Mouse (Mus musculus) megakaryocyte-erythroid progenitor cell, adult 5-6 weeks (primary cell): ENCODE results near the gene Gpd1. TPM values are rescaled to one million over a fixed set of nuclear protein-coding genes. Genes with fewer than 3 reads are reported as not detected.
"Not testable (repeated sequence)": the region's sequence is repeated elsewhere in the genome, so short reads cannot be mapped to it uniquely, and the experiment has no call there.

Experiments
- ATAC-seq: replicated peaks from 2 replicates; pipeline ENCODE4 v1.8.0; 2016; ENCODE audit warnings: mild to moderate bottlenecking, inconsistent platforms; ENCODE audit not compliant: severe bottlenecking, poor library complexity, low FRiP score, low TSS enrichment
- total RNA-seq, 2 experiments: library from RNA; stranded (forward) in 1 of 2; stranded (reverse) in 1 of 2; fragments of 200-1000, 215-1000 nt in 1 of 2; fragments of >200 nt in 1 of 2; fragmentation: Nextera tagmentation in 1 of 2; gene quantifications; 2 replicates each; pipeline ENCODE4 v1.2.3; 2014 to 2017

Gene Gpd1
- total RNA-seq, 2 experiments from 2014 or later: 0.23 TPM; not detected in 1

DNA sequence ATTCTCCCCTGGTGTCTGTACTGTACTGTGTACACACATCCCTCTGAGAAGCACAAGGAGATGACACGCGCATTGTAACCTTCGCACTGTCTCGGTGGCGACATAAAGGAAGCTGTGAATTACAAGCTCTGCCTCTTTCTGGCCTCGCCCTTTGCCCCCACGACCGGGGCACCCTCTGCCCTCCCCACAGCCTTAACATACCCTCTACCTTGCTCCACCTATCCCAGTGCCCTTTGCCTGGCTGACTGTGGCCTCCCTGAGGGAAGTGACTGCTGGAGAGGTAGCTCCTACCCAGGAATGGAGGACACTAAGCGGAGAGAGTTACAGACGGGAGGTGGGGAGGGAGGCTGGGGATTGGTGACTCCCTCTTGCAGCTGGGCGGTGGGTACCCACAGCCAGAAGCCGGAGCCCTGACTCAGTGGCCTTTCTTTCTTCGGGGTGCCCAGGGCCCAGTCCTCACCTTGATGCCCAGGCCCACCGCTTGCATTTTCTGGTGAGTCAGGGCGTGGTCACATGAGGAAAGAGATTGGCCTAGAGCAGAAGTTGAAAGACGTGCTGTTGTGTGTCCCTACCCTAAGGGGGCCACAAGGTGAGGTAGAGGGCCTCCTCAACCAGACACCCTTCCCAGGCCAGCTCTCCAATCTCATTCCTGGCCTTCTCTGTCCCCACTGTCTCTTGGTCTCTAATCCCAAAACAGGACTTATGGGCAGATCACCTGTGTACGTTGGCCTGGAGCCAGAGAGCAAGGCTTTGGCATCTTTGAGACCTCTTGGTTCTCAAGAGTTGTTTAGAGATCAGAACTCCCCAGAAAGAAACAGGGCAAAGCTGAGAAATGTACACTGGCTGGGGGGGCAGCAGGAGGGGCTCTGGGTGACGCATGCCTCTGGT is 16.9 kb upstream of the Gpd1 start:
- ATAC-seq: no peak

- not testable (repeated sequence) for ATAC-seq
Observed at GRCm38 (mm10) chr15:99701640-99701998, 15.7 kb upstream of the Gpd1 start.

DNA sequence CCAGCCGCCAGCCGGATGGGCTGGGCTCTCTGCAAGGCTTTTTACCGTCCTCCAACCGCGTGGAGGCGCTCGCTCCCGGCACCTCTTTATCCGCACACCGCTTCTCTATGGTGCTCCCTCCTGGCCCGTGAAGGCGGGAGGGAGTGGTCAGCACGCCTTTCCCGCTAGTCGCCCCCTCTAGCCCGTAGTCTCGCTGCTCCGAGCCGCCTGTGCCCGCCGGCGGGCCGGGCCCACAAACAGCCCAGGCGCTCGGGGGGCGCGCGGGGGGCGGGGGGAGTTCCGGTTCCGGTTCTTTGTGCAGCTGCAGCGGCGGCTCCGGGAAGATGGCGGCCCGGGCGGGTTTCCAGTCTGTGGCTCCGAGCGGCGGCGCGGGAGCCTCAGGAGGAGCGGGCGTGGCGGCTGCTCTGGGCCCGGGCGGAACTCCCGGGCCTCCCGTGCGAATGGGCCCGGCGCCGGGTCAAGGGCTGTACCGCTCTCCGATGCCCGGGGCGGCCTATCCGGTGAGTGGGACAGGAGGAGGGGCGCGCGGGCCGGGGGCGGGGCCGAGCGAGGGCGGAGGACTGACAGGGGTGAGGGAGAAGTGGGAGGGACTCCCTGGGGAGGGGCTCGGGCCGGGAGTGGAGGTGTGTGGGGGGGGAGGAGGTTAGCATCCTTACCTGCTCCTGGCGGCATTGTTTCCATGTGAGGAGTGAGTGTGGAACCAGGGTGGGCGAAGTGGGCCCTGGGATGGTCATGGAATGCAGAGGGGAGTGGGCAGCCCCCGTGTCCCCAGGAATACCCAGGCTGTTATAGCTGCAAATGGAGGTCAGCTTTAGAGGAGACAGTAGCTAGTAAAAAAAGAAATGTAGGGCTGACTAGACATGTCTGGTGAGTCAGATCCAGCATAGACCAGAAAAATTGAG is 15.1 kb upstream of the Gpd1 start, which contains the start of gene Smarcd1:
TSS of gene Smarcd1 (plus strand) at position 131 of the 902 bp plus-strand sequence.
- peak; percentile 77 for ATAC-seq

GRCm38 (mm10) chr15:99703104-99703503 is 14.2 kb upstream of the Gpd1 start:
- ATAC-seq: no peak

DNA sequence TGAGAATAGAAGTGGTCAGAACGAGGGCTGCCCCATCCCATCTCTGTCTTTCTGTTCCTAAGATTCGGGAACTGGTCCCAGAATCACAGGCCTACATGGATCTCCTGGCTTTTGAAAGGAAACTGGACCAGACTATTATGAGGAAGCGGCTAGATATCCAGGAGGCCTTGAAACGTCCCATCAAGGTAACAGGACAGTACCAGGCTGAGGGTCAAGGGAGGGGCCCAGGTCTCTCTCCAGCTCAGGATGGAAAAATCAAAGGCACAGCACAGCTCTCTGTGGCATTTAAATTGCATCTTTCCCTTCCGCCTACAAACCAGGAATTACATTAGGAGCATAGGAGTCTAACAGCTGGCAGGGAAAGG is 13.7 kb upstream of the Gpd1 start:
- ATAC-seq: no peak

DNA sequence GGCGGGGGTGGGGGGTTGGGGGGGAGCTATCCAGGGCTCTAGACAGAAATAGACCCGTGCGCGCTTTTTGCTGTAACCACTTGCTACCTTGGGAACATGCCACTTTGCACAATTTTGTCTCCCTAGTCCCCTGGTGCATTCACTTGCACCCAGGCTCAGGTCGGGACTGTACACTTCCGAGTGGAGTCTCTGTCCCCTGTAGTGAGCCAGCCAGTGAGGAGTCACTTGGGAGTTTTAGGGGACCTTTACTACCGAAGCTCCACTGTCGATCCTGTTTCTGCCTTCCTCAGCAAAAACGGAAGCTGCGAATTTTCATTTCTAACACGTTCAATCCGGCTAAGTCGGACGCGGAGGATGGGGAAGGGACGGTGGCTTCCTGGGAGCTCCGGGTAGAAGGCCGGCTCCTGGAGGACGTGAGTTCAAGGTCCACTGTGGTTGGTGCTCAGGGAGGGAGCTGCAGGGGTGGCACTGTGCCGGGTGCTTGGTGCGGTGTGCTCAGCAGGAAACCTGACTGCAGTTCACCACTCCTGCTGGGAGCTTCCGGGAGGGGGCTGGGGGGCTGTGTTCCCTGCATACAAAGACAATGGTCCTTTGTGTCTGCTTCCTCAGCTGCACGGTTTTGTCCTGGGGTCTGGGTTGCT is 13.2 kb upstream of the Gpd1 start:
- ATAC-seq: no peak

DNA sequence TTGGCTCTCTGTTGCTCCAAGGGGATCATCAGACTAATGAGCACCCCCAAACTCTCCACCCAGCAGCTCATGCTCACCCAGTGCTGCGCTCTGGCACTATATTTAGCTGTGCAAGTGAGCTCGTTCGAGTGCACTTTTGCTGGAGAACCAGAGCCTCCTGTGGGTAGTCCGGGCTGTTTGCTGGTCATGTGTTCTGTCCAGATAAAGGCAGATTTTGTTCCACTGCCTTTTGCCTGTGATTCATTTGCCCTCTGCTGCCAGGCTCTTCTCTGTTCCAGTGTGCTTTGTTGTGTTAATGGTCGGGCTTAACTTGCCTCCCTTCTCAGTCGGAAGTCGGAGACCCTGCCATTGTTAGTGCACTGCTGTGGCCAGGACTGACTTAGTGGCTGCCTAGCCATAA is 12.4 kb upstream of the Gpd1 start:
- ATAC-seq: no peak

DNA sequence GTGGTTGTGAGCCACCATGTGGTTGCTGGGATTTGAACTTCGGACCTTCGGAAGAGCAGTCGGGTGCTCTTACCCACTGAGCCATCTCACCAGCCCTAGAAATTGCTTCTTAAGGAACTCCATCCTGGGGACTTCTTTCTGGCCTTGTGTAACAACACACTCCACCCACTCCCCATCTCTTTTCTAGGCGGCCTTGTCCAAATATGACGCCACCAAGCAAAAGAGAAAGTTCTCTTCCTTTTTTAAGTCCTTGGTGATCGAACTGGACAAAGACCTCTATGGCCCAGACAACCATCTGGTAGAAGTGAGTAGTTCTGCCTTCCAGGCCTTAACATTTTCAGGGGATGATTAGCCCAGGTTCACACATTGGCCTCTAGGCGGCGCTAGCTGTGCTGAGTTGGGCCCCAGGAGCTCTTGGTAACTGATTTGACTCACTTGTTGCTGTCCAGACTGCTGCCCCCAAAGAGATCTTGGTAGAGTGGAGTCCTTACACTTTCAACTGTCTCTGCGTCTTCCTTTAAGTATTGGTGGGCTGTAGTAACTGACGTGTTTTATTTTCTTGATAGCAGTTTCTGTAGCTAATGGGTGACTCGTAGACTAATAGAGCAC is 11.8 kb upstream of the Gpd1 start, which contains the start of gene Gm17349:
TSS of gene Gm17349 (minus strand) at position 51 of the 609 bp plus-strand sequence.
- peak; percentile 50 for ATAC-seq

- no peak for ATAC-seq
Observed at GRCm38 (mm10) chr15:99708176-99708575, 9.1 kb upstream of the Gpd1 start.

DNA sequence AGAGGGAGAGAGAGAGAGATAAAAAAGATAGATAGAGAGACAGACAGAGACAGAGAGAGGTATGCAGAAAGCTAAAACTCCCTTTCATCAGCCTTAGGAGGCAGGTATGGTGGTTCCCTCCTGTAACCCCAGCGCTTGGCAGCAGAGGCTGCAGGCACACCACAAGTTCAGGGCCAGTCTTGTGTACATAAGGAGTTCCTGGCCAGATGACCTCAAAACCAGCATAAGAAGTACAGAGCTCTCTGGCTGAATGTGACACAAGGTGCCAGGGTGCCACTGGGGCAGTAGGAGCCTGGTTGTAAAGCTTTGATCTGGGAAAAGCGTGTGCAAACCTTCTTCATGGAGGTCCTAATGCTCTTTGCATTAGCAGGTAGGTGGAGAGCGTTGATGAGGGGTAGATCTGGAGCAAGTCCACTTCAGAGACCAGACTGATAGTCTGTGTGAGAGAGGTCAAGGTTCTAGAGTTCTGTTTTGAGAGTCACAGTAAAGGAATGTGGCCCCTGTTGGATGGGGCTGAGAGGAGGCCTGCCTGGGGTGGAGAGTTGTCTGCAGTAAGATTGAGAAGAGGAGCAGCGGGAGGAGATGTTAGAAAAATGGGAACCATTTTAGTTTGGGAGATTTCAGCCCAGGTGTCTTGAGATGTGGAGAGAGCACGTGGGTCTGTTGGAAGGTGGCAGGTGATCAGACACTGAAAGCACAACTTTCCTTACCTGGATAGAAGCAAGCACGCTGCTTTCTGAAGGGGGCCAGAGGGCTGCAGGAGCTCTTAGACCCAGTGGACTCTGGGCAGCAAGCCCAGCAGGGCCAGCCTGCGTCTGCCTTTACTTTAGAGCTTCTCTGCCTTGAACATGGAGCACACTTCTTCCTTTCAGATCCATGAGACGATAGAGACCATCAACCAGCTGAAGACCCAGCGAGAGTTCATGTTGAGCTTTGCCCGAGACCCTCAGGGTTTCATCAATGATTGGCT is 6.8 kb upstream of the Gpd1 start:
- ATAC-seq: no peak

DNA sequence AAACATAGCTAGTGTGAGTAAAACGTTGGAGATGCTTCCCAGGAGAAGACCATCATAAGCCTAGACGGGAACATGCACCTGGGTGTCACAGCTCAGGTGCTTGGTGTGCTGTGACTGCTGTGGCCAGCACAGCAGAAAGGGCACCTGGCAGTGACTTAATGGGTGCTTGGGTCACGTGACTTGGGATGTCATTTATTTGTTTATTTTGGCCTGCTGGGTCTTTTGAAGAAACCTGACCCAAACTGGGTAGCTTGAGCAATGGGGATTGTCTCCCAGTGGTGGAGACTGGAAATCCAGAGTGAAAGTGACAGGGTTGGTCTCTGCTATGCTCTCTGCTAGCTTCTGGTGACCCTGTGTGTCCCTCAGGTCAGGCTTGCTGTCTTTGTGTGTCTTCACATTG is 5.8 kb upstream of the Gpd1 start:
- no peak for ATAC-seq

DNA sequence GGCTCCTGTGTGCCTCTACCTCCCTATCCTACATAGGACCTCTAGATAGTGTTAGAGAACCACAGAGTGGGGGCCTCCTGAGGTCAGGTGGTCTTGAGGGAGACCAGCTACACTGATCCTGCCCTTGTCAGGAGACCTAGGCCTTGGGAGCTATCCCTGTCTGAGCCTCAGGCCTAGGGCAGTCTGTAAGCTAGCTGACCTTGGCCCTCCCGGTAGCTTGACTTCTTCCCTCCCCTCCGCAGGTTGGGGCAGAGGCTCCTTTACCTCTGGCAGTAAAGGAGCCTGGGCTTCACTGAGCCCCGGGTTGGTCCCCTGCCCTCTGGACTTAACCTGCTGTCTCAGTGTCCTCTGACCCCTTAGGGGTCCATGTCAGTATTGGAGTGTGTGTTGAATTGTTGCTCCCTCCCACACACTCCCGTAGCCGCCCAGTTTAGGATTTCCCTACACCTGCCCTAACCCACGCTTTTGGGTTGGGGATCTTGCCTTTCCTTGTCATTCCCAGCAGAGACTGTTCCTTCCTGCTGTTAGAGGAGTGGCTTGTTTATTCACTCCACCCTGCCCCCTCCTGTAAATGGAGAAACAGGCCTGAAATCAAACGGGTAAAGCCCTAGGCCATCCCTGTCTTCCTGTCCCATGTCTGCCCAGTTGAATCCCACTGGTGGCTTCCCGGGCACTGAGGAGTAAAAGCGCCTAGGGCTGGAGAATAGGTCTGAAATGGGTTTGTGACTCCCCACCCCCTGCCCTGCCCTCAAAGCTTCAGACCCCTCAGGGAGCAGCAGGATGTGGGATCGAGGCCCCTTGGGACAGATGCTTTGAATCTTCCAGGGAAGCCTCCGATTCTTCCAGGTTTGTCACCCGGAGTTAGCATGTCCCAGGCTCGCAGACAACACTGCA is 4.4 kb upstream of the Gpd1 start:
- ATAC-seq: no peak

GRCm38 (mm10) chr15:99713569-99713968 is 3.7 kb upstream of the Gpd1 start:
- ATAC-seq: no peak

- no peak for ATAC-seq
Observed at GRCm38 (mm10) chr15:99714206-99714605, 3.1 kb upstream of the Gpd1 start.

GRCm38 (mm10) chr15:99714858-99715257 is 2.5 kb upstream of the Gpd1 start:
- peak; percentile 55 for ATAC-seq

DNA sequence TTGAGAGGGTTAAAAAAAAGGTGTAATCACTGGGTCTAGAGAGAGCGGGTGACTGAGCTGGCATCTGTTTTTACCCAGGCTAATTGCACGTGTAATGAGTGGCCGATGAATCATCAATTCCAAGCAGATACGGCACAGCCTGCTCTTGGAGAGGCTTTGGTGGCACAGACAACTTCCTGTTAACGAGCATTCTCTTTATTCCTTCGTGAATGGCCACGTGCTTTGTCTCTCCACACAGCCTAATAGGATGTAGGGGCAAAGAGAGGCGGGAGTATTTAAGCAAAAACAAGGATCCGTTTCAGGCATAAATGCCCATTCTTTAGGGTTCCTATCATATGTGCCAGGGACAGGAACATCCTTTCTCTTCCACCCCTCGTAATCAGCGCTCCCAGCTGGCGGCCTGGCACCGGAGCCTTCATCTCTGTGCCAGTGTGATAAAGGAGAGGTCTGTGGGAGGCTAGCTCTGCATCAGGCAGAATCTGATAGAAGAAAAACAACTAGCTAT is 1.9 kb upstream of the Gpd1 start:
- ATAC-seq: peak; percentile 84
